Mouse (Mus musculus): ENCODE data around the gene Prkra. TPM values are rescaled to one million over a fixed set of nuclear protein-coding genes. Genes with fewer than 3 reads are reported as not detected.

Gene Prkra
- polyA plus RNA-seq, 1 experiment = 0.07 TPM

DNA sequence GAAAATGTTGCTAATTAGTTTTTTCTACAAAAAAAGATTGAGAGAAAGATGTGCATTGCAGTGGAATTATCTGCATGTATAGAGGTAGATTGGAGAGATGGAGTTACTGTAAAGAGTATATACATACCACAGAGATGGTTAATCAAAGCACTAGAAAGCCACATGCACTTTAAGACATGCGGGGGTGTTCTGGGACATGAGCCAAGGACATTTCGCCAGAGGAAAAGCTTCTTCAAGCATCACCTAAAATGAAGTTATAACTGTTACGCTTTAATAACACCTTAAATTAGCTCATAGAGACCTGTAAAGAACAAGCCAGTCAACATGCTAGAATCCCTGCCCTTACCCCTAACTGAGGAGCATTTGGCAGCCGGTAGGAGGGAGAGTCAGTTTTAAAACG lies 19.4 kb upstream of the Prkra start:
- Histone ChIP-seq H3K4me1 (ENCODE audit: control insufficient read depth) (peaks cover 7% of the 10 kb centered on the region), H3K36me3 (ENCODE audit: control insufficient read depth) (peaks cover 6% of the 10 kb centered on the region), H3K9me3 (ENCODE audit: control insufficient read depth, low read length) (no peaks in the 10 kb centered on the region), H3K4me3 (replicated peaks) (no peak overlapping the region), H3K27me3 (ENCODE audit: control insufficient read depth) (no peaks in the 10 kb centered on the region)
- no peak for TF ChIP-seq GATA1 (IDR thresholded peaks at IDR 0.05; ENCODE audit: low read length)
- no peak for TF ChIP-seq TAL1 (IDR thresholded peaks at IDR 0.05; ENCODE audit: low read length)

GRCm38 (mm10) chr2:76665531-76665930 lies 17.7 kb upstream of the Prkra start:
- H3K27me3 ChIP-seq (ENCODE audit: control insufficient read depth) = no peaks in the 10 kb centered on the region
- TF ChIP-seq TAL1 (IDR thresholded peaks at IDR 0.05; ENCODE audit: low read length) (no peak), GATA1 (IDR thresholded peaks at IDR 0.05; ENCODE audit: low read length) (no peak)
- no peak overlapping the region for H3K4me3 ChIP-seq (replicated peaks)
- no peaks in the 10 kb centered on the region for H3K9me3 ChIP-seq (ENCODE audit: control insufficient read depth, low read length)
- peaks cover 6% of the 10 kb centered on the region for H3K36me3 ChIP-seq (ENCODE audit: control insufficient read depth)
- H3K4me1 ChIP-seq (ENCODE audit: control insufficient read depth) = no peaks in the 10 kb centered on the region

DNA sequence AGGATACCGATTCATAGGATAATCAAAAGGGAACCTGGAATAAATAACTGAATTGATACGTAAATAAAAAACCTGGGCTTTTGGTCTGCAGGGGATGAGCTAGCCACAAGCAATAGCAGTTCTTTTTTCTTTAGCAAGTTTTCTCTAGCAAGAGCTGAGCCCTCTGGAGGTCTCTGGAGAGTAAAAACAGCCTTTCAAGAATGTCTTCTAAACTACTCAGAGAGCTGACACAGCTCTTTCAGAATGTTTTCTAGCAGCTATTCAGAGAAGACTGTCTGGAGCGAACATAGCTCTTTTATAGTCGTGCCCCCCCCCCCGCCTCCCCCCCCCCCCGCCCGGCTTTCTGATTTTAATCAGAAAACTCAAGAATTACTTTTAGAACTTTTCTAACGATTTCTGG lies 11.6 kb upstream of the Prkra start:
- H3K4me3 ChIP-seq (replicated peaks) = no peak overlapping the region
- H3K27me3 ChIP-seq (ENCODE audit: control insufficient read depth) = no peaks in the 10 kb centered on the region; the same call in 1 of the 2 replicates
- no peaks in the 10 kb centered on the region for H3K9me3 ChIP-seq (ENCODE audit: control insufficient read depth, low read length)
- no peaks in the 10 kb centered on the region for H3K36me3 ChIP-seq (ENCODE audit: control insufficient read depth)
- TF ChIP-seq TAL1 (IDR thresholded peaks at IDR 0.05; ENCODE audit: low read length) (no peak), GATA1 (IDR thresholded peaks at IDR 0.05; ENCODE audit: low read length) (no peak)
- H3K4me1 ChIP-seq (ENCODE audit: control insufficient read depth) = no peaks in the 10 kb centered on the region

GRCm38 (mm10) chr2:76658551-76658950 lies 10.7 kb upstream of the Prkra start:
- Histone ChIP-seq H3K27me3 (ENCODE audit: control insufficient read depth) (no peaks in the 10 kb centered on the region; the same call in 1 of the 2 replicates), H3K9me3 (ENCODE audit: control insufficient read depth, low read length) (no peaks in the 10 kb centered on the region), H3K4me3 (replicated peaks) (no peak overlapping the region), H3K36me3 (ENCODE audit: control insufficient read depth) (no peaks in the 10 kb centered on the region), H3K4me1 (ENCODE audit: control insufficient read depth) (no peaks in the 10 kb centered on the region)
- TF ChIP-seq TAL1 (IDR thresholded peaks at IDR 0.05; ENCODE audit: low read length) (no peak), GATA1 (IDR thresholded peaks at IDR 0.05; ENCODE audit: low read length) (no peak)

DNA sequence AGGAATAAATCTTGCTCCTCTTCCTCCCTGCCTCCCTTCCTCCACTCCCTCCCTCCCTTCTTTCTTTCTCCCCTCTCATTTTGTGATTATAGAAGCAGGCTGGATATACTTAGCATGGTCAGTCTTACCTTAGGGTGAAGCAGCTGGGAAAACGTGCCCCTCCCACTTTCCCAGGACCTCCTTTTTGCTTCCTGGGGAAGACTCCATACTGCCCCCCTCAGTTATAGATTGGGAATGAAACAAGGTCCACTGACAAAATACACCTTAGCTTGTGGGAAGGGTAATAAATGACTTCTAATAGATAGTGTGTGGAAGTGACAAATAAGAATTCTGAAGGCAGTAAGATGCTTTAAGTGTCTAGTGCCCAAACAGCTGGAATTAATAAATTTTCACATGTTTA lies 8.2 kb upstream of the Prkra start:
- Histone ChIP-seq H3K9me3 (ENCODE audit: control insufficient read depth, low read length) (no peaks in the 10 kb centered on the region; the same call in 1 of the 2 replicates), H3K4me1 (ENCODE audit: control insufficient read depth) (no peaks in the 10 kb centered on the region), H3K36me3 (ENCODE audit: control insufficient read depth) (no peaks in the 10 kb centered on the region), H3K4me3 (replicated peaks) (no peak overlapping the region), H3K27me3 (ENCODE audit: control insufficient read depth) (no peaks in the 10 kb centered on the region; the same call in 1 of the 2 replicates)
- no peak for TF ChIP-seq TAL1 (IDR thresholded peaks at IDR 0.05; ENCODE audit: low read length)
- no peak for TF ChIP-seq GATA1 (IDR thresholded peaks at IDR 0.05; ENCODE audit: low read length)

DNA sequence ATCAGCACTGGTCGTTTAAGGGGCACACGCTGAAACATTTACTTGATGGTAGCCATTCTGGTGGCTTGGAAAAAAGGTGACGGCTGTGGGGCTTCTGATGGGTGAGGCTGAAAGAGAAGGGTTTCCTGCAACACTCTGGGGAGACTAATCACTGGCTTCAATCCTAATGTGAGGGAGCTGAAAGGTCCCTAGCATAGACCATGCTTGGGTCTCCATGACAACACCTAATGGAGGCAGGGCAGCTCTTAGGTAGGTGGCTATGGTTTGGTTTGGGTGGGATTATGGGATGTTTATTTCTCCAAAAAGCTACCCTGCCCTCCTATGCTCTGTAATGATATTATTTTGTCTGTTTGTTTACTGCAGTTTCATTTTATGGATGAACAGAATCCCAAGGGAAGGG lies 7.6 kb upstream of the Prkra start:
- Histone ChIP-seq H3K4me3 (replicated peaks) (no peak overlapping the region), H3K27me3 (ENCODE audit: control insufficient read depth) (no peaks in the 10 kb centered on the region; the same call in 1 of the 2 replicates), H3K4me1 (ENCODE audit: control insufficient read depth) (no peaks in the 10 kb centered on the region), H3K9me3 (ENCODE audit: control insufficient read depth, low read length) (no peaks in the 10 kb centered on the region; the same call in 1 of the 2 replicates), H3K36me3 (ENCODE audit: control insufficient read depth) (no peaks in the 10 kb centered on the region)
- TF ChIP-seq TAL1 (IDR thresholded peaks at IDR 0.05; ENCODE audit: low read length) = no peak

- no peaks in the 10 kb centered on the region; the same call in 1 of the 2 replicates for H3K9me3 ChIP-seq (ENCODE audit: control insufficient read depth, low read length)
- no peak for TF ChIP-seq GATA1 (IDR thresholded peaks at IDR 0.05; ENCODE audit: low read length)
- TF ChIP-seq TAL1 (IDR thresholded peaks at IDR 0.05; ENCODE audit: low read length) = no peak
- H3K4me3 ChIP-seq (replicated peaks) = no peak overlapping the region
- H3K4me1 ChIP-seq (ENCODE audit: control insufficient read depth) = no peaks in the 10 kb centered on the region
- no peaks in the 10 kb centered on the region; the same call in 1 of the 2 replicates for H3K27me3 ChIP-seq (ENCODE audit: control insufficient read depth)
- H3K36me3 ChIP-seq (ENCODE audit: control insufficient read depth) = no peaks in the 10 kb centered on the region
These were observed 6.8 kb upstream of the Prkra start for GRCm38 (mm10) chr2:76654646-76655045.

GRCm38 (mm10) chr2:76653070-76653469 lies 5.3 kb upstream of the Prkra start:
- Histone ChIP-seq H3K4me3 (replicated peaks) (no peak overlapping the region), H3K4me1 (ENCODE audit: control insufficient read depth) (peaks cover 8% of the 10 kb centered on the region), H3K36me3 (ENCODE audit: control insufficient read depth) (no peaks in the 10 kb centered on the region), H3K9me3 (ENCODE audit: control insufficient read depth, low read length) (no peaks in the 10 kb centered on the region; the same call in 1 of the 2 replicates), H3K27me3 (ENCODE audit: control insufficient read depth) (no peaks in the 10 kb centered on the region)
- TF ChIP-seq GATA1 (IDR thresholded peaks at IDR 0.05; ENCODE audit: low read length) (no peak), TAL1 (IDR thresholded peaks at IDR 0.05; ENCODE audit: low read length) (no peak)

- Histone ChIP-seq H3K9me3 (ENCODE audit: control insufficient read depth, low read length) (no peaks in the 10 kb centered on the region; the same call in 1 of the 2 replicates), H3K27me3 (ENCODE audit: control insufficient read depth) (no peaks in the 10 kb centered on the region), H3K4me3 (replicated peaks) (peak overlapping the region; percentile 69), H3K36me3 (ENCODE audit: control insufficient read depth) (no peaks in the 10 kb centered on the region), H3K4me1 (ENCODE audit: control insufficient read depth) (peaks cover 24% of the 10 kb centered on the region)
- TF ChIP-seq GATA1 (IDR thresholded peaks at IDR 0.05; ENCODE audit: low read length) (no peak), TAL1 (IDR thresholded peaks at IDR 0.05; ENCODE audit: low read length) (no peak)
These were observed 889 bp upstream of the Prkra start for GRCm38 (mm10) chr2:76648666-76649141.

DNA sequence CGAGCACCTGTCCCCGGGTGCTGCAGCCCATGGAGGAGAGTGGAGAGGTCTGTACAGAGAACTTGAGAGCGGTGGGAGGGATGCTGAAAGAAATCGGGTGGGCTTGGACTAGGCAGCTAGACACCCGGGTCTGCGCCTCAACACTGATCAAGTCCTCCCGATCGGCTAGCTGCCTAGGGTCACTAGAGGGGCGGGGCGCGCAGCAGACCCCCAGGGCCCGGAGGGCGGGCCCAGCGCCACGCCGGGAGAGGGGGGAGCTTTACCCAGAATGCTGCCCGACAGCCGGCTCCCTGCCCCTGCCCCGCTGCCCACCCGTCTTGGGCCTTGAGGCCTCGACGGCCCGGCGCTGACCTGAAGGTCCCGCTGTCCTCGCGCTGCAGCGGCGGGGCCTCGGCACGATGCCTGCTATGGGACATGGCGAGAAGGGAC lies 360 bp downstream of the Prkra start:
- no peaks in the 10 kb centered on the region for H3K9me3 ChIP-seq (ENCODE audit: control insufficient read depth, low read length)
- H3K27me3 ChIP-seq (ENCODE audit: control insufficient read depth) = no peaks in the 10 kb centered on the region
- TF ChIP-seq TAL1 (IDR thresholded peaks at IDR 0.05; ENCODE audit: low read length) (no peak), GATA1 (IDR thresholded peaks at IDR 0.05; ENCODE audit: low read length) (no peak)
- H3K4me3 ChIP-seq (replicated peaks) = peak overlapping the region; percentile 69
- no peaks in the 10 kb centered on the region for H3K36me3 ChIP-seq (ENCODE audit: control insufficient read depth)
- peaks cover 26% of the 10 kb centered on the region for H3K4me1 ChIP-seq (ENCODE audit: control insufficient read depth)
